Mouse (Mus musculus): ENCODE results near the gene Cnn3. TPM values are rescaled to one million over a fixed set of nuclear protein-coding genes. Genes with fewer than 3 reads are reported as not detected.

The Cnn3 gene
- polyA plus RNA-seq (2014; fragmentation: Illumina TruSeq; extraction: RNeasy Lipid Tissue Mini Kit (QIAGEN cat#74804); ENCODE audit: low read depth, low replicate concordance) = 49.7 TPM

DNA sequence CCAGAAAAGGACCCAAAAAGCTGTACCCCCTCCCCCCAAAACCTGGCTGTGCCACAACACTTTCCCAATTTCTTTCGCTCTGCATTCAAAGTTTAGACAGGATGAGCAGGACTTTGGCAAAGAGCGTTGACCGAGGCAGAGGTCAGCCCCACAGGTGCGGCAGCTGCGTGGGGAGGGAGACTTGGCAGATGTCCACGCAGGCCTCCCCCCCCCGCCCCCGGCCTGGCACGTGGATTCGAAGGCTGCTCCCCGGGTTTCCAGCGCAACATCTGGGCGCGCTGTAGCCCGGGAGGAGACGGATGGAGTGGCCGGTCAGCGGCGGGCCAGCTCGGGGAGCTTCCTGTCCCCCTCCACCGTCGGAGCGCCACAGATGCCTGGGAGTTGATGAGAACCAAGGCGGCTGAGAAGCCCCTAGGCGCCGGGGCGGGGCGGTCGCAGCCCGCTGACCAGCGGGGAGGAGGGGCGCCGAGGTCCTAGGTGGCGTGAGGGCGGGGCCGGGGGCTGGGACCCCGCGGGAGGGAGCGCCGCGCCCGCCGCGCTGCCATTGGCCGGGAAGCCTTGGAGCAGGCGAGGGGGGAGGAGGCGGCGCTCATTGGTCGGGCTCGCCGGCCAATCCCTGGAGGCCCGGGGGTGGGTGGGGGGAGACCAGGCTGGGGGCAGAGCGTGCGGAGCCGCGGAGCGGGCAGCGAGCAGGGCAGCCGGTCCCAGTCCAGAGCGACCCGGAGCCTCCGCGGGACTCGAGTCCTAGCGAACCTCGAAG is at the start of gene Cnn3:
Gene Cnn3 (plus strand): TSS at position 637 of the 760 bp plus-strand sequence.

Other genes with a start within 250 kb of the Cnn3 start
- 1.1 TPM for gene Tmem56, start 143.4 kb upstream of the Cnn3 start, polyA plus RNA-seq (2014; fragmentation: Illumina TruSeq; extraction: RNeasy Lipid Tissue Mini Kit (QIAGEN cat#74804); ENCODE audit: low read depth, low replicate concordance)
- gene Alg14, start 134.7 kb upstream of the Cnn3 start, polyA plus RNA-seq (2014; fragmentation: Illumina TruSeq; extraction: RNeasy Lipid Tissue Mini Kit (QIAGEN cat#74804); ENCODE audit: low read depth, low replicate concordance) = 13.9 TPM
- not detected for gene Slc44a3, start 105.9 kb downstream of the Cnn3 start, polyA plus RNA-seq (2014; fragmentation: Illumina TruSeq; extraction: RNeasy Lipid Tissue Mini Kit (QIAGEN cat#74804); ENCODE audit: low read depth, low replicate concordance)
- gene 4930432M17Rik, start 244.3 kb downstream of the Cnn3 start, polyA plus RNA-seq (2014; fragmentation: Illumina TruSeq; extraction: RNeasy Lipid Tissue Mini Kit (QIAGEN cat#74804); ENCODE audit: low read depth, low replicate concordance) = not detected

Measured in heart, adult 10 weeks (tissue).